In genomic region chr1:161909074-161909473, GRCm38 (mm10) we compare ENCODE assay signal across 23 mouse cellular contexts.
"Had no signal": no experiment of that assay in that cellular context is flagged by ENCODE, and none has a peak within 500 bp of the region (broad histone marks: within the 10 kb centered on the region; RNA-seq: fewer than 3 reads in every experiment).

No protein-coding gene starts in this region.

- H3K4me1 ChIP-seq: liver, embryonic 12.5 days; liver, embryonic 15.5 days; midbrain, embryonic 10.5 days; midbrain, embryonic 13.5 days; neural tube, embryonic 13.5 days had no signal

- H3K9ac ChIP-seq: limb, embryonic 13.5 days; liver, embryonic 12.5 days; liver, embryonic 15.5 days; lung, embryonic 15.5 days; midbrain, embryonic 13.5 days; neural tube, embryonic 13.5 days had no signal

- H3K4me2 ChIP-seq: limb, embryonic 13.5 days; liver, embryonic 12.5 days; liver, embryonic 15.5 days; lung, embryonic 15.5 days; midbrain, embryonic 13.5 days; neural tube, embryonic 13.5 days had no signal

- H3K4me3 ChIP-seq: layer of hippocampus, adult 2 months; limb, embryonic 10.5 days; limb, embryonic 13.5 days; liver, embryonic 12.5 days; liver, embryonic 15.5 days; lung, embryonic 15.5 days; megakaryocyte, embryonic 14.5 days; midbrain, embryonic 10.5 days; midbrain, embryonic 13.5 days; neural tube, embryonic 13.5 days had no signal

- DNase-seq: kidney, adult 18-20 months; kidney, postnatal 14 days; layer of hippocampus, adult 9-11 months; liver; lung, adult 18-20 months; lung, postnatal 10 days; lung, postnatal 36 days; right cerebral cortex, postnatal 4 days; thymus, adult 18-20 months; thymus, postnatal 36 days had no signal

- ATAC-seq: inflammation-experienced regulatory T-cells, adult 6 months; intestine, embryonic 16.5 days; liver, embryonic 12.5 days; midbrain, embryonic 13.5 days; midbrain, embryonic 16.5 days had no signal

- H3K9me3 ChIP-seq: limb, embryonic 10.5 days; limb, embryonic 13.5 days; liver, embryonic 12.5 days; liver, embryonic 15.5 days; lung, embryonic 15.5 days; megakaryocyte, embryonic 14.5 days; midbrain, embryonic 10.5 days; midbrain, embryonic 13.5 days; neural tube, embryonic 13.5 days had no signal

- H3K27me3 ChIP-seq: limb, embryonic 13.5 days; liver, embryonic 12.5 days; liver, embryonic 15.5 days; lung, embryonic 15.5 days; megakaryocyte, embryonic 14.5 days; midbrain, embryonic 13.5 days; neural tube, embryonic 13.5 days had no signal

- H3K27ac ChIP-seq: layer of hippocampus, adult 2 months; limb, embryonic 10.5 days; limb, embryonic 13.5 days; liver, embryonic 12.5 days; liver, embryonic 15.5 days; lung, embryonic 15.5 days; midbrain, embryonic 10.5 days; midbrain, embryonic 13.5 days; neural tube, embryonic 13.5 days had no signal

- H3K36me3 ChIP-seq: limb, embryonic 10.5 days; limb, embryonic 13.5 days; liver, embryonic 12.5 days; liver, embryonic 15.5 days; lung, embryonic 15.5 days; midbrain, embryonic 10.5 days; midbrain, embryonic 13.5 days; neural tube, embryonic 13.5 days had no signal
